In genomic region chr6:6222721-6223120, GRCm38 (mm10) we compare ENCODE assay signal across 22 mouse cellular contexts. TPM values are rescaled to one million over a fixed set of nuclear protein-coding genes. Genes with fewer than 3 reads are reported as not detected.
DNase-seq lines count a peak whose midpoint lies in the region; ATAC-seq and TF ChIP-seq lines count a peak whose summit lies in the region.
"Had no signal": no experiment of that assay in that cellular context is flagged by ENCODE, and none has a peak within 500 bp of the region (broad histone marks: within the 10 kb centered on the region; RNA-seq: fewer than 3 reads in every experiment).

No protein-coding gene starts in this region.

- H3K4me2 ChIP-seq in embryonic facial prominence, embryonic 13.5 days, result no peak overlapping the region
- H3K4me2 ChIP-seq in liver, embryonic 12.5 days, result no peak overlapping the region
- H3K4me2 ChIP-seq in limb, embryonic 14.5 days (replicated peaks; ENCODE audit: low read depth, low read length, severe bottlenecking), result no peak overlapping the region
- H3K4me2 ChIP-seq: embryonic facial prominence, embryonic 12.5 days; hindbrain, embryonic 12.5 days had no signal

- no peak for ATAC-seq in embryonic facial prominence, embryonic 13.5 days (ENCODE audit: insufficient number of reproducible peaks, insufficient read depth, low FRiP score, low TSS enrichment, low read depth)
- ATAC-seq in liver, embryonic 12.5 days, result no peak
- no peak for ATAC-seq in limb, embryonic 14.5 days (ENCODE audit: low FRiP score, low read depth)
- ATAC-seq: forebrain, embryonic 14.5 days; hindbrain, embryonic 16.5 days had no signal

- peak overlapping the region; percentile 2; the same call in 1 of the 2 replicates for H3K27ac ChIP-seq in embryonic facial prominence, embryonic 13.5 days
- H3K27ac ChIP-seq in embryonic facial prominence, embryonic 10.5 days (replicated peaks), result no peak overlapping the region
- no peak overlapping the region for H3K27ac ChIP-seq in liver, adult 2 months (replicated peaks; ENCODE audit: insufficient read depth, low read depth, low read length)
- H3K27ac ChIP-seq in liver, embryonic 12.5 days, result no peak overlapping the region
- no peak overlapping the region for H3K27ac ChIP-seq in limb, embryonic 14.5 days (replicated peaks; ENCODE audit: low read depth, low read length)
- H3K27ac ChIP-seq: embryonic facial prominence, embryonic 12.5 days; forebrain, embryonic 10.5 days; gastrocnemius, adult 2 months; heart, embryonic 10.5 days; hindbrain, embryonic 12.5 days had no signal

- TF ChIP-seq POLR2A in liver, adult 2 months (IDR thresholded peaks at IDR 0.05; ENCODE audit: extremely low read depth, insufficient read depth, low read length), result no peak
- no peak for TF ChIP-seq POLR2A in limb, embryonic 14.5 days (IDR thresholded peaks at IDR 0.05; ENCODE audit: borderline replicate concordance, extremely low read depth, insufficient read depth, insufficient read length)

- WGBS in embryonic facial prominence, embryonic 13.5 days, result 59% methylated on average over 7 of the region's 7 CpGs
- WGBS in embryonic facial prominence, embryonic 10.5 days, result 84% methylated on average over 7 of the region's 7 CpGs
- 83% methylated on average over 7 of the region's 7 CpGs for whole genome bisulfite sequencing in liver, adult 2 months
- 71% methylated on average over 7 of the region's 7 CpGs for WGBS in liver, embryonic 12.5 days (ENCODE audit: insufficient replicate concordance)
- 65% methylated on average over 7 of the region's 7 CpGs for WGBS in limb, embryonic 14.5 days

- H3K9me3 ChIP-seq in embryonic facial prominence, embryonic 13.5 days, result no peaks in the 10 kb centered on the region
- no peaks in the 10 kb centered on the region for H3K9me3 ChIP-seq in embryonic facial prominence, embryonic 10.5 days
- H3K9me3 ChIP-seq in liver, embryonic 12.5 days (replicated peaks), result no peaks in the 10 kb centered on the region
- H3K9me3 ChIP-seq in limb, embryonic 14.5 days (ENCODE audit: control insufficient read depth, low read length), result no peaks in the 10 kb centered on the region
- H3K9me3 ChIP-seq: embryonic facial prominence, embryonic 12.5 days; forebrain, embryonic 10.5 days; heart, embryonic 10.5 days; hindbrain, embryonic 12.5 days had no signal

- H3K9ac ChIP-seq in embryonic facial prominence, embryonic 13.5 days, result no peak overlapping the region
- H3K9ac ChIP-seq in liver, adult 2 months (ENCODE audit: low read depth, low read length), result no peak overlapping the region
- H3K9ac ChIP-seq in liver, embryonic 12.5 days, result no peak overlapping the region
- no peak overlapping the region for H3K9ac ChIP-seq in limb, embryonic 14.5 days (ENCODE audit: low read depth, low read length, severe bottlenecking)
- H3K9ac ChIP-seq: embryonic facial prominence, embryonic 12.5 days; hindbrain, embryonic 12.5 days had no signal

- no peak overlapping the region for H3K4me3 ChIP-seq in embryonic facial prominence, embryonic 13.5 days
- H3K4me3 ChIP-seq in embryonic facial prominence, embryonic 10.5 days, result no peak overlapping the region
- H3K4me3 ChIP-seq in liver, adult 2 months (ENCODE audit: insufficient read depth, low read depth, low read length), result no peak overlapping the region
- no peak overlapping the region for H3K4me3 ChIP-seq in liver, embryonic 12.5 days
- H3K4me3 ChIP-seq in limb, embryonic 14.5 days (replicated peaks; ENCODE audit: low read length), result no peak overlapping the region
- H3K4me3 ChIP-seq: embryonic facial prominence, embryonic 12.5 days; forebrain, embryonic 10.5 days; gastrocnemius, adult 2 months; heart, embryonic 10.5 days; hindbrain, embryonic 12.5 days had no signal

- peaks cover 12% of the 10 kb centered on the region for H3K27me3 ChIP-seq in embryonic facial prominence, embryonic 13.5 days
- no peaks in the 10 kb centered on the region for H3K27me3 ChIP-seq in embryonic facial prominence, embryonic 10.5 days (replicated peaks; ENCODE audit: low read depth, poor library complexity, severe bottlenecking)
- no peaks in the 10 kb centered on the region for H3K27me3 ChIP-seq in liver, adult 2 months (ENCODE audit: control insufficient read depth, insufficient read depth, low read length)
- H3K27me3 ChIP-seq in liver, embryonic 12.5 days (replicated peaks), result no peaks in the 10 kb centered on the region
- H3K27me3 ChIP-seq in limb, embryonic 14.5 days (ENCODE audit: control insufficient read depth, insufficient read depth, low read length), result no peaks in the 10 kb centered on the region
- H3K27me3 ChIP-seq: embryonic facial prominence, embryonic 12.5 days; hindbrain, embryonic 12.5 days had no signal

- TF ChIP-seq CTCF in liver, adult 2 months (IDR thresholded peaks at IDR 0.05; ENCODE audit: low read depth, low read length), result no peak

- DNase-seq in embryonic facial prominence, embryonic 10.5 days (ENCODE audit: low spot score), result no peak
- DNase-seq in kidney, postnatal 14 days, result peak; percentile 35
- DNase-seq in kidney, adult 18-20 months, result no peak
- DNase-seq in liver, adult 2 months (ENCODE audit: extremely low read depth, low read depth, low spot score), result peak; percentile 41
- peak; percentile 29 for DNase-seq in limb, embryonic 14.5 days (ENCODE audit: low spot score)
- no peak for DNase-seq in thymus, postnatal 4 days
- DNase-seq: adrenal gland, adult 2 months; adrenal gland, postnatal 25 days; embryo, embryonic 11 days; gastrocnemius, adult 2 months; gastrocnemius, postnatal 25 days; heart, adult 11 months; heart, postnatal 10 days; heart, postnatal 4 days had no signal

- H3K4me1 ChIP-seq in embryonic facial prominence, embryonic 13.5 days, result 0 out of 2 replicates have a peak, but pooled peaks cover 2% of the 10 kb centered on the region
- H3K4me1 ChIP-seq in embryonic facial prominence, embryonic 10.5 days, result no peaks in the 10 kb centered on the region
- H3K4me1 ChIP-seq in liver, adult 2 months (ENCODE audit: control insufficient read depth, insufficient read depth, low read length), result peaks cover 11% of the 10 kb centered on the region
- no peaks in the 10 kb centered on the region for H3K4me1 ChIP-seq in liver, embryonic 12.5 days
- H3K4me1 ChIP-seq in limb, embryonic 14.5 days (ENCODE audit: control insufficient read depth, insufficient read depth, low read length), result 0 out of 2 replicates have a peak, but pooled peaks cover 5% of the 10 kb centered on the region
- H3K4me1 ChIP-seq: embryonic facial prominence, embryonic 12.5 days; forebrain, embryonic 10.5 days; heart, embryonic 10.5 days; hindbrain, embryonic 12.5 days had no signal

- H3K36me3 ChIP-seq in embryonic facial prominence, embryonic 13.5 days, result no peaks in the 10 kb centered on the region
- no peaks in the 10 kb centered on the region for H3K36me3 ChIP-seq in embryonic facial prominence, embryonic 10.5 days (replicated peaks)
- H3K36me3 ChIP-seq in liver, adult 2 months (ENCODE audit: control insufficient read depth, insufficient read depth, low read length), result no peaks in the 10 kb centered on the region
- H3K36me3 ChIP-seq in liver, embryonic 12.5 days, result no peaks in the 10 kb centered on the region
- H3K36me3 ChIP-seq in limb, embryonic 14.5 days (ENCODE audit: control insufficient read depth, insufficient read depth, low read length), result no peaks in the 10 kb centered on the region
- H3K36me3 ChIP-seq: embryonic facial prominence, embryonic 12.5 days; forebrain, embryonic 10.5 days; heart, embryonic 10.5 days; hindbrain, embryonic 12.5 days had no signal

- no peaks in the 10 kb centered on the region for H3K79me2 ChIP-seq in liver, adult 2 months (ENCODE audit: control insufficient read depth, insufficient read depth, low read length)

RNA-seq across cellular contexts. Expression of gene Slc25a13, which starts 5.7 kb away (rescaled TPM):
- polyA plus RNA-seq in embryonic facial prominence, embryonic 13.5 days (2015; fragmentation: Nextera tagmentation; extraction: Ambion mirVana), result 20.2 and 24.7 TPM in 2 replicates
- polyA plus RNA-seq in embryonic facial prominence, embryonic 10.5 days (2016; fragmentation: Nextera tagmentation; extraction: Ambion mirVana), result 55.2 and 57.2 TPM in 2 replicates
- total RNA-seq in liver, adult 2 months (2014; rRNA removed), result 206 and 232 TPM in 2 replicates
- 53.5 and 60.3 TPM in 2 replicates for polyA plus RNA-seq in liver, adult 2 months (2012; rRNA removed)
- 41.9 and 43.6 TPM in 2 replicates for polyA plus RNA-seq in liver, embryonic 12.5 days (2016; fragmentation: Nextera tagmentation; extraction: Ambion mirVana)
- polyA plus RNA-seq in limb, embryonic 14.5 days (2012; rRNA removed), result 8.2 and 8.4 TPM in 2 replicates
- 19.1 and 21.4 TPM in 2 replicates for polyA plus RNA-seq in limb, embryonic 14.5 days (2014; fragmentation: Nextera tagmentation; extraction: Ambion mirVana)

Comparison
In these comparisons a context has a peak if more than half of its experiments do, and no peak if none do; other contexts are left out.
1. DNase-seq: peak in kidney, postnatal 14 days (single experiment), liver, adult 2 months (single experiment) and limb, embryonic 14.5 days (single experiment); none in embryonic facial prominence, embryonic 10.5 days (single experiment), kidney, adult 18-20 months (single experiment) and thymus, postnatal 4 days (single experiment).